Mouse (Mus musculus): ENCODE data around the gene Med20.

Gene Med20

GRCm38 (mm10) chr17:47610849-47611660, at the start of gene Med20, which contains the start of the genes Bysl and Gm20517:
TSS of gene Med20 (plus strand) at chr17:47611582.
TSS of gene Bysl (minus strand) at chr17:47611492.
TSS of gene Gm20517 (plus strand) at chr17:47611589.
- DNase-seq: peak; percentile 97

- no peak for DNase-seq
Observed at GRCm38 (mm10) chr17:47562875-47563274, 48.5 kb upstream of the Med20 start.

- DNase-seq: no peak
Observed at GRCm38 (mm10) chr17:47564612-47565011, 46.8 kb upstream of the Med20 start.

- DNase-seq: no peak
Observed at GRCm38 (mm10) chr17:47566133-47566532, 45.2 kb upstream of the Med20 start.

- DNase-seq: no peak
Observed at GRCm38 (mm10) chr17:47567271-47567670, 44.1 kb upstream of the Med20 start.

- no peak for DNase-seq
Observed at GRCm38 (mm10) chr17:47568389-47568788, 43.0 kb upstream of the Med20 start.

GRCm38 (mm10) chr17:47568951-47569527, 42.3 kb upstream of the Med20 start:
- no peak for DNase-seq

GRCm38 (mm10) chr17:47571621-47572020, 39.8 kb upstream of the Med20 start:
- no peak for DNase-seq

- DNase-seq: no peak
Observed at GRCm38 (mm10) chr17:47572436-47572835, 38.9 kb upstream of the Med20 start.

- no peak for DNase-seq
Observed at GRCm38 (mm10) chr17:47574028-47574427, 37.4 kb upstream of the Med20 start.

GRCm38 (mm10) chr17:47574830-47575229, 36.6 kb upstream of the Med20 start:
- no peak for DNase-seq

- no peak for DNase-seq
Observed at GRCm38 (mm10) chr17:47578655-47579054, 32.7 kb upstream of the Med20 start.

- no peak for DNase-seq
Observed at GRCm38 (mm10) chr17:47580962-47581361, 30.4 kb upstream of the Med20 start.

- DNase-seq: no peak
Observed at GRCm38 (mm10) chr17:47588517-47588916, 22.9 kb upstream of the Med20 start.

- DNase-seq: no peak
Observed at GRCm38 (mm10) chr17:47591073-47591472, 20.3 kb upstream of the Med20 start.

- peak; percentile 92 for DNase-seq
Observed at GRCm38 (mm10) chr17:47593215-47593853, 18.0 kb upstream of the Med20 start.

- DNase-seq: no peak
Observed at GRCm38 (mm10) chr17:47593854-47594182, 17.6 kb upstream of the Med20 start.

- peak; percentile 37 for DNase-seq
Observed at GRCm38 (mm10) chr17:47594183-47594968, 17.0 kb upstream of the Med20 start.

GRCm38 (mm10) chr17:47594969-47595247, 16.5 kb upstream of the Med20 start:
- DNase-seq: no peak

- peak; percentile 25 for DNase-seq
Observed at GRCm38 (mm10) chr17:47595248-47596161, 15.9 kb upstream of the Med20 start.

GRCm38 (mm10) chr17:47596162-47596838, 15.1 kb upstream of the Med20 start:
- no peak for DNase-seq

GRCm38 (mm10) chr17:47596839-47597164, 14.6 kb upstream of the Med20 start:
- DNase-seq: no peak
